Mouse (Mus musculus): ENCODE data around the gene Tdrd3. TPM values are rescaled to one million over a fixed set of nuclear protein-coding genes. Genes with fewer than 3 reads are reported as not detected.

The Tdrd3 gene
- polyA plus RNA-seq, 1 experiment from 2014 or later = 25.1 TPM

- Histone ChIP-seq H3K27ac (no peak overlapping the region), H3K4me1 (replicated peaks; ENCODE audit: insufficient read depth, low read length) (peaks cover 6% of the 10 kb centered on the region; the same call in 1 of the 2 replicates), H3K9ac (ENCODE audit: low read depth, low read length) (no peak overlapping the region), H3K27me3 (ENCODE audit: insufficient read depth, low read length) (no peaks in the 10 kb centered on the region), H3K36me3 (ENCODE audit: insufficient read depth, low read length) (no peaks in the 10 kb centered on the region), H3K9me3 (replicated peaks; ENCODE audit: low read length) (no peaks in the 10 kb centered on the region), H3K4me2 (ENCODE audit: low read length) (peak overlapping the region; percentile 58), H3K4me3 (replicated peaks; ENCODE audit: low read depth, low read length) (peak overlapping the region; percentile 25)
- peak; percentile 80 for DNase-seq (ENCODE audit: low spot score)
- TF ChIP-seq CTCF (IDR thresholded peaks at IDR 0.05; ENCODE audit: low read depth) = no peak
- ATAC-seq (replicated peaks; ENCODE audit: low FRiP score, low read depth) = peak; percentile 71
- 9% methylated on average over 20 of the region's 20 CpGs for WGBS
Measured at GRCm38 (mm10) chr14:87567626-87568446, 151.4 kb downstream of the Tdrd3 start.

DNA sequence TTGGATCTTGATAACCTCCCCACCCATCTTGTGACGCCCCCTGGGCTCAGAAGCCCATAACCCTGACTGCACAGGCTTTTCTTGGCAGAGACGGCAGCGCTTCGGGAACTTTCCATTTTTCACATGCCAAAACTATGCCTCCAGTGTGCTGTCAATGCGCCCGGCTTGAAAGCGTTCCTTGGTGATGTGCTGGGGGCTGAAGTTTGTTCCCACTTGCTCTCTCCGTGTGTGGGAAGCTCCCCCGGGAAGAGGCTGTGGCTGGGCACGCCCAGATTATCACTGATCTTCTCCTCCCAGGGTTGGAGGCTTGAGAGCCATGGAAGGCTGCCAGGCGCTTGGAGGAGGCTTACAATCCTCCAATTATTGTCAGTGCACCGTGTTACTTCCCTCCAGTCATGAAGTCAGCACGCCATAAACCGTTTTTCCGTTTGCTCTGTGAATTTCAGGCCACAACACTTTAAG is 152.0 kb downstream of the Tdrd3 start:
- Histone ChIP-seq H3K9ac (ENCODE audit: low read depth, low read length) (no peak overlapping the region), H3K4me1 (replicated peaks; ENCODE audit: insufficient read depth, low read length) (peaks cover 6% of the 10 kb centered on the region; the same call in 1 of the 2 replicates), H3K27me3 (ENCODE audit: insufficient read depth, low read length) (no peaks in the 10 kb centered on the region), H3K4me3 (replicated peaks; ENCODE audit: low read depth, low read length) (peak overlapping the region; percentile 25), H3K27ac (no peak overlapping the region), H3K4me2 (ENCODE audit: low read length) (peak overlapping the region; percentile 58), H3K9me3 (replicated peaks; ENCODE audit: low read length) (no peaks in the 10 kb centered on the region), H3K36me3 (ENCODE audit: insufficient read depth, low read length) (no peaks in the 10 kb centered on the region)
- TF ChIP-seq CTCF (IDR thresholded peaks at IDR 0.05; ENCODE audit: low read depth) = no peak
- WGBS = 7% methylated on average over 15 of the region's 15 CpGs
- DNase-seq (ENCODE audit: low spot score) = peak; percentile 44
- ATAC-seq (replicated peaks; ENCODE audit: low FRiP score, low read depth) = no peak

DNA sequence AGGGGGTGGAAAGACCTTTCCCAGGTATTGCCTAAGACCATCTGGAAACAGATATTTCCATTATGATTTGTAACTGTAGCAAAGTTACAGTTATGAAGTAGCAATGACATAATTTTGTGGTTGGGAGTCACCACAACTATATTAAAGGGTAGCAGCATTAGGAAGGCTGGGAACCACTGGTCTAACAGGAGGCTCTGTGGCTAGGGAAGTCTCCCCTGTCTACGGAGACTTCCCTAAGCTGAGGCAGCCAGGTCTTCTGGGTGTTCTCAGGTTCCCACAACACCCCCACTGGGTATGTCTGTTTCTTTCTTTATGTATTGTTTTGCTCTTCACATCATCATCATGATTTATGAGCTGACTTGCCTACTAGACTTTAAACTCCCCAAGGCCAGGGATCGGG is 153.0 kb downstream of the Tdrd3 start:
- H3K27ac ChIP-seq = no peak overlapping the region
- H3K27me3 ChIP-seq (ENCODE audit: insufficient read depth, low read length) = no peaks in the 10 kb centered on the region
- no peak for ATAC-seq (replicated peaks; ENCODE audit: low FRiP score, low read depth)
- H3K36me3 ChIP-seq (ENCODE audit: insufficient read depth, low read length) = no peaks in the 10 kb centered on the region
- WGBS = 75% methylated on average over 2 of the region's 2 CpGs
- H3K9ac ChIP-seq (ENCODE audit: low read depth, low read length) = no peak overlapping the region
- H3K9me3 ChIP-seq (replicated peaks; ENCODE audit: low read length) = no peaks in the 10 kb centered on the region
- H3K4me2 ChIP-seq (ENCODE audit: low read length) = no peak overlapping the region
- no peak for DNase-seq (ENCODE audit: low spot score)
- no peak for TF ChIP-seq CTCF (IDR thresholded peaks at IDR 0.05; ENCODE audit: low read depth)
- H3K4me1 ChIP-seq (replicated peaks; ENCODE audit: insufficient read depth, low read length) = peaks cover 6% of the 10 kb centered on the region; the same call in 1 of the 2 replicates
- no peak overlapping the region for H3K4me3 ChIP-seq (replicated peaks; ENCODE audit: low read depth, low read length)

- Histone ChIP-seq H3K4me2 (ENCODE audit: low read length) (no peak overlapping the region), H3K27me3 (ENCODE audit: insufficient read depth, low read length) (no peaks in the 10 kb centered on the region), H3K9ac (ENCODE audit: low read depth, low read length) (no peak overlapping the region), H3K36me3 (ENCODE audit: insufficient read depth, low read length) (no peaks in the 10 kb centered on the region), H3K4me1 (replicated peaks; ENCODE audit: insufficient read depth, low read length) (peaks cover 6% of the 10 kb centered on the region; the same call in 1 of the 2 replicates), H3K9me3 (replicated peaks; ENCODE audit: low read length) (no peaks in the 10 kb centered on the region), H3K27ac (no peak overlapping the region), H3K4me3 (replicated peaks; ENCODE audit: low read depth, low read length) (no peak overlapping the region)
- DNase-seq (ENCODE audit: low spot score) (no peak), ATAC-seq (replicated peaks; ENCODE audit: low FRiP score, low read depth) (no peak)
- WGBS = 51% methylated on average over 5 of the region's 5 CpGs
- no peak for TF ChIP-seq CTCF (IDR thresholded peaks at IDR 0.05; ENCODE audit: low read depth)
Measured at GRCm38 (mm10) chr14:87572453-87572852, 156.0 kb downstream of the Tdrd3 start.

DNA sequence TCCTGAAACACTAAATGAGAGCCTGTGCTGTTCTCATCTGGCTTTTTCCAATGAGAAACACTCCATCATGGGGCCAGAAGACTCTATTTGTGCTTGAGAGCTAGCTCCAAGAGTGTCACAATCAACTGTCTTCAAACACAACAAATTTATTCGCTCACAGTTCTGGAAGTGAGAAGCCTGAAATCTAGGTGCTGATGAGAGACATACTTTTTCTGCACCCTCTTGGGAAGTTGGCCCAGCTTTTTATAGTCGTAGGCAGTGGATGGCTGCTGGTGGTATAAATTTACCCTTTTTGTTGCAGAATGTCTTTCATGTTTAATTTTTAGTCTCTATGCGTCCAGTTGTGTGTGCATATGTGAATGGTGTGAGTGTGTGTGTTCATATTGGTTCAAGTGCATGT is 166.2 kb downstream of the Tdrd3 start:
- no peaks in the 10 kb centered on the region for H3K4me1 ChIP-seq (replicated peaks; ENCODE audit: insufficient read depth, low read length)
- DNase-seq (ENCODE audit: low spot score) (no peak), ATAC-seq (replicated peaks; ENCODE audit: low FRiP score, low read depth) (no peak)
- H3K36me3 ChIP-seq (ENCODE audit: insufficient read depth, low read length) = no peaks in the 10 kb centered on the region
- H3K27ac ChIP-seq = no peak overlapping the region
- H3K9ac ChIP-seq (ENCODE audit: low read depth, low read length) = no peak overlapping the region
- no peak for TF ChIP-seq CTCF (IDR thresholded peaks at IDR 0.05; ENCODE audit: low read depth)
- no peaks in the 10 kb centered on the region for H3K9me3 ChIP-seq (replicated peaks; ENCODE audit: low read length)
- H3K27me3 ChIP-seq (ENCODE audit: insufficient read depth, low read length) = no peaks in the 10 kb centered on the region
- H3K4me3 ChIP-seq (replicated peaks; ENCODE audit: low read depth, low read length) = no peak overlapping the region
- no peak overlapping the region for H3K4me2 ChIP-seq (ENCODE audit: low read length)
- 94% methylated on average over 3 of the region's 3 CpGs for WGBS
